Mouse (Mus musculus) ES-Bruce4 (cell line): Measurements from ENCODE around the gene Fkbp1a.

Source experiments
- CTCF ChIP-seq: IDR thresholded peaks from one replicate; pipeline ENCODE4 v1.8.1; 2011; ENCODE audit warnings: low read depth, low read length
- POLR2A ChIP-seq: IDR thresholded peaks from one replicate; pipeline ENCODE4 v1.8.1; 2011; ENCODE audit warnings: low read length; ENCODE audit not compliant: insufficient read depth

GRCm38 (mm10) chr2:151498358-151498757 is 43.9 kb upstream of the Fkbp1a start:
- TF ChIP-seq CTCF (no peak), POLR2A (no peak)
